Mouse (Mus musculus): Measurements from ENCODE around the gene Shroom3.

Gene Shroom3

DNA sequence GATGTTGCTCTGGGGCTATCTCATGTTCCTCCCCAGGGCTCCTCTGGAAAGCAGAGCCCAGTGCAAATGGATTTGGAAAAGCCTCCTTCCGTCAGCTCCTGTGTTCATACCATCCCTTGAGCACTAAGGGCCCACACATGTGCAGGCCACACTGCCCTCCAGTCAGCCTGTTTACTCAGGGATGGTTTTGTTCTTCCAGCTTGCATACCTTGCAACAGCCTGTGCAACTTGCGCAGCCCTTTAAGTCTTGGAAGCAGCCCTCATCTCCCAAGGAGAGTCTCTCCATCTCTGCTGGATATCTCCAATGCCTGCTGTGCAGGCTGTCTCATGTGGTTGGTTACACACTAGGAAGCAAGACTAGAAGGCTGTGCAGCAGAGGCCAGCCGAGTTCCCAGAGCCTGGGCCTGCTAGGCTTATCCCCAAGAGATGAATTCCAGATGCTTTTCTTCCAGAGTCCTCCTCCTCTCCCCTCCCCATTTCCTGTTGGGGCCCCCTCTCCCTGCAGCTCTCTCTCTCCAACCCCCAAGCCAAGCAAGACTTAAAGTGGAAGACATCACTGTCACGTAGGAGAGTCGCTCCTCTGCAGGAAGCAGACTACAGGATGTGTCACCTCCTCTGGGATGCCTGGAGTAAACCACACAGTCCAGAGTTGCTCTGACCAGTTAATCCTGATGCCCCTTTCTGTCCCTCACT is 314.3 kb downstream of the Shroom3 start:
- peak in 1 of 2 experiments; percentile 37 for DNase-seq (ENCODE audit: inconsistent age in 2 of 2, low spot score in 1 of 2)

DNA sequence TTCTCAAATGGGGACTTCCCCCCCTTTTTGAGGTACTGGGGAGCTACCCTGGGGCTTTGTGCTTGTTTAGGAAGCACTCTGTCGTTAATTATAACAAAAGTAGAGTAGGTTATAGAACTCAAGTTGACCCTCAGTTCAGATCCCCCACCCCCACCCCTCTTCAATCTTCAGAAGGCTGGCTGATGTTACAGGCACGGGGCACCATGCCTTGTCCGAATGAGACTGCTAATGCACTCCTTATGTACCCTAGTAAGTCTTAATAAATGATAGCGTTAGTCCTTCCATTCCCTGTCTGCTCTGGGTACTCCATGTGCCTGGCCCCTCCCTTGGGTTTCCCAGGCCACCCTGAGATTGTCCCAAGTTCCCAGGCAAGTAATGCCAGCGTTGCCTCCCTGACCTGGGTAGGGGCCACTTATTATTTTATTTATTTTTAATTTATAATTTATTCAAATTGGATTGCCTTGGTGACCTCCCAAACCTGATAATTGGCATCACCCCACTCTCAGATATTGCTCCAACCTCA is 315.3 kb downstream of the Shroom3 start:
- no peak for DNase-seq (ENCODE audit: inconsistent age in 2 of 2, low spot score in 1 of 2)

- no peak for DNase-seq (ENCODE audit: inconsistent age in 2 of 2, low spot score in 1 of 2)
Observed at GRCm38 (mm10) chr5:93000060-93000459, 316.8 kb downstream of the Shroom3 start.

GRCm38 (mm10) chr5:93000774-93001757 is 317.8 kb downstream of the Shroom3 start:
- no peak for DNase-seq (ENCODE audit: inconsistent age in 2 of 2, low spot score in 1 of 2)

DNA sequence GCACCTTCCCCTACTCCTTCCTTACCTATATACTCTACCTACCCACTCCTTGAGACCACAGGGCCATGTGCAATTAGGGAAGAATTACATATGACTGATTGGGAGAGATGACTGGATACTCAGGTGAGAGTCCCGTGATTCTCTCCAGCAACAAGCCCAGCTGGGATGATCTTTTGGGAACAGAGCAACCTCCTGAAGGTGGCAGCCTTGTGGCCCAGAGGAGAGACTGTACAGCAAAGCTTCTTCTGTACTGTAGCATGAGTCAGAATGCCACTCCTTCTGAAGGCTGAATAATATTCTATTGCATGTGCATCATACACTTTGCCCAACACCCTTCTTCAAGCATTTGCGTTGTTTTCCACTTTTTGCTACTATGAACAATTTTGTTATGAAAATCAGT is 319.4 kb downstream of the Shroom3 start:
- peak in 1 of 2 experiments; percentile 49 for DNase-seq (ENCODE audit: inconsistent age in 2 of 2, low spot score in 1 of 2)

- DNase-seq (ENCODE audit: inconsistent age in 2 of 2, low spot score in 1 of 2): peak; percentile 62 to 86
Observed at GRCm38 (mm10) chr5:93005229-93005814, 322.1 kb downstream of the Shroom3 start.

DNA sequence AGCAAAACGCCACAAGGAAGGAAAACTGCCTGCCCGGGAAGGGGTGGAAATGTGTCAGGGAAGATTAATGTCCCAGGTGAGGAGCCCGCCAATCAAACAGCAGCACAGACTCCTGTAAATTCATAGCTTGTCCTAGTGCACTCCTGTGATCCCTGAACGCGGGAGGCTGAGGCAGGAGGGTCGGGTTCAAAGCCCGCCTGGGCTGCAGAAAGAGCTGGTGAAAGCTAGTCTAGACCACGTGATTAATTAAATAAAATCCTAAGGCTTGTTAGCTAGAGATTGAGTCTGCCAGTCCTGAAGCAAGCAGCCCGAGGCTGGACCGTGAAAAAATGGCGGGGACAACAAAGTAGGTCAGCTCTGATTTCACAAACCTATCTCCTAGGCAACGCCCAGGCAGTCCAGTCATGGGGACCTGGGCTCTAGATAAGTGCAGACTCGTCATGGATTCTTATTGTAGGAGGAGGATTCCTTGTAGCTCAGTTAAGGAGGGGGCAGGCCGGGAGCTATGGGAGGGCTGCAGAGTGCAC is 322.6 kb downstream of the Shroom3 start:
- DNase-seq (ENCODE audit: inconsistent age in 2 of 2, low spot score in 1 of 2): peak; percentile 72 to 91

- DNase-seq (ENCODE audit: inconsistent age in 2 of 2, low spot score in 1 of 2): no peak
Observed at GRCm38 (mm10) chr5:93008256-93008655, 325.0 kb downstream of the Shroom3 start.
